Mouse (Mus musculus) forebrain, embryonic 13.5 days (tissue): ENCODE measurements at regions not wholly inside any gene's neighbourhood (a gene's known extent, or its start where the extent isn't known, plus 50 kb on each side); places are given as distances from the start of the nearest gene placed in this dataset.
"Not testable (repeated sequence)": the region's sequence is repeated elsewhere in the genome, so short reads cannot be mapped to it uniquely, and the experiment has no call there.

Experiments used
- ATAC-seq: fragments of 200-750 bp; cut with Nextera tagmentation; 2 replicates; pipeline ENCODE4 v1.8.0; 2017
- H3K27ac ChIP-seq: fragments of 300-500 bp; sonication (generic); 2 replicates; pipeline ENCODE4 v1.5.1; 2015; ENCODE audit warnings: inconsistent platforms, mild to moderate bottlenecking, moderate library complexity
- H3K27me3 ChIP-seq: fragments of 300-500 bp; sonication (generic); 2 replicates; pipeline ENCODE4 v1.6.1; 2015; ENCODE audit warnings: mild to moderate bottlenecking, inconsistent platforms
- H3K36me3 ChIP-seq: fragments of 300-500 bp; sonication (generic); 2 replicates; pipeline ENCODE4 v1.6.1; 2015; ENCODE audit warnings: mild to moderate bottlenecking, inconsistent platforms; ENCODE audit not compliant: poor library complexity, severe bottlenecking
- H3K4me1 ChIP-seq: fragments of 300-500 bp; sonication (generic); 2 replicates; pipeline ENCODE4 v1.6.1; 2015; ENCODE audit warnings: inconsistent platforms
- H3K4me2 ChIP-seq: fragments of 300-500 bp; sonication (generic); 2 replicates; pipeline ENCODE4 v1.6.1; 2015; ENCODE audit warnings: inconsistent platforms, mild to moderate bottlenecking, moderate library complexity
- H3K4me3 ChIP-seq: fragments of 300-500 bp; sonication (generic); 2 replicates; pipeline ENCODE4 v1.5.1; 2015; ENCODE audit warnings: mild to moderate bottlenecking, inconsistent platforms
- H3K9ac ChIP-seq: fragments of 300-500 bp; sonication (generic); 2 replicates; pipeline ENCODE4 v1.6.1; 2015; ENCODE audit warnings: mild to moderate bottlenecking, inconsistent platforms
- H3K9me3 ChIP-seq: fragments of 300-500 bp; sonication (generic); replicated peaks from 2 replicates; pipeline ENCODE4 v1.6.1; 2016; ENCODE audit warnings: inconsistent platforms
- WGBS: fragments of 180-500 bp; shearing (Covaris S2); methylation state at CpG from one replicate; pipeline ENCODE4 v1.1.7; 2015; 5-methylcytosine and 5-hydroxymethylcytosine counted together

- 80% methylated on average over 5 of the region's 5 CpGs for WGBS
Measured at GRCm38 (mm10) chr7:137957848-137958247, 439.7 kb downstream of the Tcerg1l start.

GRCm38 (mm10) chr7:137963470-137964095, 433.9 kb downstream of the Tcerg1l start:
- no peaks in the 10 kb centered on the region for H3K36me3 ChIP-seq
- H3K4me3 ChIP-seq: no peak overlapping the region
- no peaks in the 10 kb centered on the region for H3K9me3 ChIP-seq
- WGBS: 42% methylated on average over 3 of the region's 3 CpGs
- no peak overlapping the region for H3K9ac ChIP-seq
- no peak overlapping the region for H3K4me2 ChIP-seq
- H3K4me1 ChIP-seq: no peaks in the 10 kb centered on the region
- no peak for ATAC-seq
- no peak overlapping the region for H3K27ac ChIP-seq
- no peaks in the 10 kb centered on the region for H3K27me3 ChIP-seq

More at GRCm38 (mm10) chr7:137957848-137958247, 439.7 kb downstream of the Tcerg1l start:
- Histone ChIP-seq H3K27ac (no peak overlapping the region), H3K9me3 (no peaks in the 10 kb centered on the region), H3K27me3 (no peaks in the 10 kb centered on the region), H3K4me1 (no peaks in the 10 kb centered on the region), H3K4me3 (no peak overlapping the region), H3K36me3 (no peaks in the 10 kb centered on the region), H3K9ac (no peak overlapping the region), H3K4me2 (no peak overlapping the region)
- no peak for ATAC-seq

GRCm38 (mm10) chr7:137974705-137975104, 422.8 kb downstream of the Tcerg1l start:
- WGBS: 96% methylated on average over 5 of the region's 5 CpGs
- H3K9me3 ChIP-seq: no peaks in the 10 kb centered on the region
- ATAC-seq: no peak

GRCm38 (mm10) chr7:137977527-137977926, 420.0 kb downstream of the Tcerg1l start:
- WGBS: 84% methylated on average over 1 of the region's 1 CpGs
- no peaks in the 10 kb centered on the region for H3K4me1 ChIP-seq
- ATAC-seq: no peak

More at GRCm38 (mm10) chr7:137974705-137975104, 422.8 kb downstream of the Tcerg1l start:
- Histone ChIP-seq H3K36me3 (no peaks in the 10 kb centered on the region), H3K4me1 (no peaks in the 10 kb centered on the region), H3K9ac (no peak overlapping the region), H3K4me3 (no peak overlapping the region), H3K27me3 (no peaks in the 10 kb centered on the region), H3K4me2 (no peak overlapping the region), H3K27ac (no peak overlapping the region)

GRCm38 (mm10) chr7:137979361-137979760, 418.2 kb downstream of the Tcerg1l start:
- no peak overlapping the region for H3K4me2 ChIP-seq
- no peak overlapping the region for H3K4me3 ChIP-seq
- no peaks in the 10 kb centered on the region for H3K9me3 ChIP-seq
- H3K27me3 ChIP-seq: no peaks in the 10 kb centered on the region
- 92% methylated on average over 4 of the region's 4 CpGs for WGBS
- no peaks in the 10 kb centered on the region for H3K4me1 ChIP-seq
- no peak overlapping the region for H3K9ac ChIP-seq
- H3K36me3 ChIP-seq: no peaks in the 10 kb centered on the region
- no peak overlapping the region for H3K27ac ChIP-seq
- ATAC-seq: no peak

More at GRCm38 (mm10) chr7:137977527-137977926, 420.0 kb downstream of the Tcerg1l start:
- Histone ChIP-seq H3K36me3 (no peaks in the 10 kb centered on the region), H3K9ac (no peak overlapping the region), H3K27me3 (no peaks in the 10 kb centered on the region), H3K27ac (no peak overlapping the region), H3K4me2 (no peak overlapping the region), H3K4me3 (no peak overlapping the region), H3K9me3 (no peaks in the 10 kb centered on the region)

- Histone ChIP-seq H3K27me3 (no peaks in the 10 kb centered on the region), H3K36me3 (no peaks in the 10 kb centered on the region), H3K4me2 (no peak overlapping the region), H3K4me3 (no peak overlapping the region), H3K9ac (no peak overlapping the region), H3K27ac (no peak overlapping the region), H3K4me1 (peaks cover 24% of the 10 kb centered on the region), H3K9me3 (no peaks in the 10 kb centered on the region)
- 32% methylated on average over 3 of the region's 3 CpGs for WGBS
- ATAC-seq: no peak
Measured at GRCm38 (mm10) chr7:138005806-138006205, 391.7 kb downstream of the Tcerg1l start.

GRCm38 (mm10) chr7:138006971-138007370, 390.6 kb downstream of the Tcerg1l start:
- 0 out of 2 replicates have a peak overlapping the region, but pooled peaks have one; percentile 3 for H3K27ac ChIP-seq
- no peaks in the 10 kb centered on the region for H3K27me3 ChIP-seq
- H3K4me1 ChIP-seq: peaks cover 24% of the 10 kb centered on the region
- ATAC-seq: no peak
- no peak overlapping the region for H3K4me2 ChIP-seq
- H3K9ac ChIP-seq: no peak overlapping the region
- H3K9me3 ChIP-seq: no peaks in the 10 kb centered on the region
- WGBS: 56% methylated on average over 3 of the region's 3 CpGs
- no peak overlapping the region for H3K4me3 ChIP-seq
- no peaks in the 10 kb centered on the region for H3K36me3 ChIP-seq

- H3K4me3 ChIP-seq: no peak overlapping the region
Measured at GRCm38 (mm10) chr7:138008601-138009000, 388.9 kb downstream of the Tcerg1l start.

GRCm38 (mm10) chr7:138024021-138024420, 373.5 kb downstream of the Tcerg1l start:
- WGBS: 92% methylated on average over 1 of the region's 1 CpGs
- H3K9ac ChIP-seq, H3K4me2 ChIP-seq, H3K9me3 ChIP-seq, H3K27ac ChIP-seq, H3K27me3 ChIP-seq, H3K4me3 ChIP-seq, ATAC-seq, H3K36me3 ChIP-seq, H3K4me1 ChIP-seq: not testable (repeated sequence)

More at GRCm38 (mm10) chr7:138008601-138009000, 388.9 kb downstream of the Tcerg1l start:
- Histone ChIP-seq H3K27me3 (no peaks in the 10 kb centered on the region), H3K36me3 (no peaks in the 10 kb centered on the region), H3K9me3 (no peaks in the 10 kb centered on the region), H3K27ac (no peak overlapping the region), H3K4me2 (no peak overlapping the region), H3K9ac (no peak overlapping the region), H3K4me1 (peaks cover 24% of the 10 kb centered on the region)
- ATAC-seq: peak; percentile 33; the same call in 1 of the 2 replicates
- WGBS: 19% methylated on average over 3 of the region's 3 CpGs

- no peaks in the 10 kb centered on the region for H3K4me1 ChIP-seq
- no peak overlapping the region for H3K9ac ChIP-seq
- 68% methylated on average over 2 of the region's 2 CpGs for WGBS
- ATAC-seq: no peak
- H3K9me3 ChIP-seq: no peaks in the 10 kb centered on the region
- H3K27me3 ChIP-seq: no peaks in the 10 kb centered on the region
- no peak overlapping the region for H3K27ac ChIP-seq
- H3K36me3 ChIP-seq: no peaks in the 10 kb centered on the region
- no peak overlapping the region for H3K4me2 ChIP-seq
- H3K4me3 ChIP-seq: no peak overlapping the region
Measured at GRCm38 (mm10) chr7:138051696-138052095, 345.8 kb downstream of the Tcerg1l start.

GRCm38 (mm10) chr7:138054756-138055155, 342.8 kb downstream of the Tcerg1l start:
- Histone ChIP-seq H3K9ac (no peak overlapping the region), H3K27me3 (no peaks in the 10 kb centered on the region), H3K27ac (no peak overlapping the region), H3K9me3 (no peaks in the 10 kb centered on the region), H3K4me2 (no peak overlapping the region), H3K4me3 (no peak overlapping the region), H3K4me1 (no peaks in the 10 kb centered on the region), H3K36me3 (no peaks in the 10 kb centered on the region)
- 86% methylated on average over 8 of the region's 8 CpGs for WGBS
- no peak for ATAC-seq

- H3K27me3 ChIP-seq: no peaks in the 10 kb centered on the region
- no peaks in the 10 kb centered on the region for H3K9me3 ChIP-seq
- no peak overlapping the region for H3K9ac ChIP-seq
- H3K4me2 ChIP-seq: no peak overlapping the region
- H3K4me1 ChIP-seq: no peaks in the 10 kb centered on the region
- no peak overlapping the region for H3K4me3 ChIP-seq
- 42% methylated on average over 7 of the region's 7 CpGs for WGBS
- H3K27ac ChIP-seq: no peak overlapping the region
- no peak for ATAC-seq
- no peaks in the 10 kb centered on the region for H3K36me3 ChIP-seq
Measured at GRCm38 (mm10) chr7:138061116-138061515, 336.4 kb downstream of the Tcerg1l start.

- H3K4me1 ChIP-seq: no peaks in the 10 kb centered on the region
- 77% methylated on average over 4 of the region's 4 CpGs for WGBS
- ATAC-seq: no peak
- H3K9me3 ChIP-seq: no peaks in the 10 kb centered on the region
- no peaks in the 10 kb centered on the region for H3K36me3 ChIP-seq
- H3K4me2 ChIP-seq: no peak overlapping the region
- H3K9ac ChIP-seq: no peak overlapping the region
- no peak overlapping the region for H3K4me3 ChIP-seq
- H3K27ac ChIP-seq: no peak overlapping the region
- no peaks in the 10 kb centered on the region for H3K27me3 ChIP-seq
Measured at GRCm38 (mm10) chr7:138066921-138067320, 330.6 kb downstream of the Tcerg1l start.
